Mouse (Mus musculus) erythroblast, embryonic 14.5 days (primary cell): Measurements from ENCODE around the gene Zfp148.

Experiments used
- GATA1 ChIP-seq: IDR thresholded peaks from 2 replicates; pipeline ENCODE4 v1.6.1; 2012; ENCODE audit warnings: low read length, inconsistent platforms, mixed read lengths
- TAL1 ChIP-seq: IDR thresholded peaks from 3 replicates; pipeline ENCODE4 v1.6.1; 2012; ENCODE audit warnings: low read length, inconsistent platforms, mixed read lengths

- TF ChIP-seq GATA1 (no peak), TAL1 (no peak)
These were observed 2.9 kb downstream of the Zfp148 start for GRCm38 (mm10) chr16:33383584-33383983.
